Mouse (Mus musculus): ENCODE measurements around the gene Blvra. TPM values are rescaled to one million over a fixed set of nuclear protein-coding genes. Genes with fewer than 3 reads are reported as not detected.
"Not testable (repeated sequence)": the region's sequence is repeated elsewhere in the genome, so short reads cannot be mapped to it uniquely, and the experiment has no call there.

Gene Blvra
- polyA plus RNA-seq, 1 experiment from 2014 or later, result 23.5 TPM

DNA sequence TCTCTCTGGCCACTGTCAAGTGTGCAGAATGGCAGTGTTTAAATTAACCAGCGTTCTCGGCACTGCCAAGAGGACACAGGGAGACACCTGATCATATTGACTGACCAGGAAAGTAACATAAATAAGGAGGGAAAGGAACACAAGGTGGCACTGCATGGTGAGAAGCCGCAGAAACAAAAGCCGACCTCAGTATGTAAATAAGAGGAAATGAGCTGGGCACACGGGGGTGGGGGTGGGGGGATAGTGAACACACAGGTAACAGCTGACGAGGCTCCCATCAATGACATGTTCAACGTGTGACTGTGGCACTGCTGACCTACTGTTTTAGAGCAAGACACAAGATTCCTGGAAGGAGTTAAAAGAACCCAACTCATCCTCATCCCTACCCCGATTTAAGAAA, 60.9 kb downstream of the Blvra start:
- Histone ChIP-seq H3K4me3 (ENCODE audit: low read depth, low read length) (no peak overlapping the region), H3K36me3 (ENCODE audit: control insufficient read depth, insufficient read depth, low read length) (no peaks in the 10 kb centered on the region), H3K27ac (ENCODE audit: low read depth, low read length) (no peak overlapping the region), H3K27me3 (ENCODE audit: control insufficient read depth, insufficient read depth, low read length) (no peaks in the 10 kb centered on the region), H3K9ac (ENCODE audit: low read depth, low read length) (no peak overlapping the region), H3K4me1 (replicated peaks; ENCODE audit: control insufficient read depth, insufficient read depth, low read length) (peaks cover 3% of the 10 kb centered on the region), H3K9me3 (ENCODE audit: control insufficient read depth, low read length) (no peaks in the 10 kb centered on the region), H3K4me2 (replicated peaks; ENCODE audit: low read depth, low read length) (no peak overlapping the region)
- no peak for ATAC-seq (ENCODE audit: low FRiP score)
- DNase-seq (ENCODE audit: low spot score), result no peak
- 81% methylated on average over 8 of the region's 8 CpGs for WGBS

DNA sequence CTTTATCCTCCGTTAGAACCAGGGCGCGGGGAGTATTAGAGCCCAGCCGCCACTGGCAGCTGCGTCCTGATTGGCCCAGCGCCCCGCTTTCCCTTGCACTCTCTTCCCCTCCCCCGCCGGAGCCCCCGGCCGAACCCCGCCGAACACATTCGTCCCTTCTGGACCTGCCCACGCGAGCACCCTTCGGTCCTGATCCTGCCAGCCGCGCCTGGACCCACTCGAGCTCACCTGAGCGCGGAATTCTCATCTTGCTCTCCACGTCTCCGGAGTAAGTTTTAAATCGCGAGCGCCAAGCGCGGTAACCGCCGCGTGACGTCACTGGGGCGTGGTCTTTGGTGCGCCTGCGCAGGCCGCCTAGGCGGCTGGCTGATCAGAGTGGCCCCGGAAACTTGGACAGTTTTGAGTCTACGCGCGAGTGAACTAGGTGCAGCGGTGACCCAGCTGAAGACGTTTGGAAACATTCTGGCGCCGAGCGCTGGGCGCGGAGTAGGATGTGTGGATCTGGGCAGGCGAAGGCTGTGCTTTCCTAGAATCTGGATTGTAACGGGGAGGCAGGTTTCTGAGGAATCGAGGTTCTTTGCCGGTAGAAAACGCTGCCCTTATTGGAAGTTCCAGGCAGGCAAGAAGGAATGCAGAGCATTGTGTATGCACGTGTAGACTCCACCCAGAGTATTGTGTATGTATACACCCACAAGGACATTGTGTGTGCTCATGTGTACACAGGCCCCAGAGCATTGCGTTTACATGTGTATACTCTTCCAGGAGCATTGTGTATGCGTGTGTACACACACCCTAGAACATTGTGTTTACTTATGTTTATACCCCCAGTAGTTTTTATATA, 63.4 kb downstream of the Blvra start, which contains the start of gene Ncaph:
Ncaph (minus strand) TSS at position 334 of the 841 bp plus-strand sequence.
- Histone ChIP-seq H3K4me2 (replicated peaks; ENCODE audit: low read depth, low read length) (peak within 1 kb of the TSS; percentile 64), H3K36me3 (ENCODE audit: control insufficient read depth, insufficient read depth, low read length) (no peaks in the 10 kb centered on the region), H3K9me3 (ENCODE audit: control insufficient read depth, low read length) (no peaks in the 10 kb centered on the region), H3K9ac (ENCODE audit: low read depth, low read length) (peak within 1 kb of the TSS; percentile 42), H3K27me3 (ENCODE audit: control insufficient read depth, insufficient read depth, low read length) (no peaks in the 10 kb centered on the region), H3K4me3 (ENCODE audit: low read depth, low read length) (peak within 1 kb of the TSS; percentile 49), H3K4me1 (replicated peaks; ENCODE audit: control insufficient read depth, insufficient read depth, low read length) (peaks cover 3% of the 10 kb centered on the region), H3K27ac (ENCODE audit: low read depth, low read length) (peak within 1 kb of the TSS; percentile 6)
- ATAC-seq (ENCODE audit: low FRiP score) (peak; percentile 91), DNase-seq (ENCODE audit: low spot score) (peak; percentile 97)
- WGBS, result 2% methylated on average over 56 of the region's 57 CpGs

DNA sequence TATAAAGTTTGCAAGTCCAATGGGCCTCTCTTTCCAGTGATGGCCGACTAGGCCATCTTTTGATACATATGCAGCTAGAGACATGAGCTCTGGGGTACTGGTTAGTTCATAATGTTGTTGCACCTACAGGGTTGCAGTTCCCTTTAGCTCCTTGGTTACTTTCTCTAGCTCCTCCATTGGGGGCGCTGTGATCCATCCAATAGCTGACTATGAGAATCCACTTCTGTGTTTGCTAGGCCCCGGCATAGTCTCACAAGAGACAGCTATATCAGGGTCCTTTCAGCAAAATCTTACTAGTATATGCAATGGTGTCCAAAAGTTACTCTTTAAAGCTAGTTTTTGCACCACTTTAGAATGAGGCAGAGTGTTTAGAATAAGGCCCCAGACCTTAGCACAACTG, 64.8 kb downstream of the Blvra start:
- 36% methylated on average over 2 of the region's 3 CpGs for WGBS
- H3K27ac ChIP-seq (ENCODE audit: low read depth, low read length); H3K4me3 ChIP-seq (ENCODE audit: low read depth, low read length); H3K4me1 ChIP-seq (replicated peaks; ENCODE audit: control insufficient read depth, insufficient read depth, low read length); H3K9ac ChIP-seq (ENCODE audit: low read depth, low read length); ATAC-seq (ENCODE audit: low FRiP score); DNase-seq (ENCODE audit: low spot score); H3K36me3 ChIP-seq (ENCODE audit: control insufficient read depth, insufficient read depth, low read length); H3K9me3 ChIP-seq (ENCODE audit: control insufficient read depth, low read length); H3K27me3 ChIP-seq (ENCODE audit: control insufficient read depth, insufficient read depth, low read length); H3K4me2 ChIP-seq (replicated peaks; ENCODE audit: low read depth, low read length): not testable (repeated sequence)

DNA sequence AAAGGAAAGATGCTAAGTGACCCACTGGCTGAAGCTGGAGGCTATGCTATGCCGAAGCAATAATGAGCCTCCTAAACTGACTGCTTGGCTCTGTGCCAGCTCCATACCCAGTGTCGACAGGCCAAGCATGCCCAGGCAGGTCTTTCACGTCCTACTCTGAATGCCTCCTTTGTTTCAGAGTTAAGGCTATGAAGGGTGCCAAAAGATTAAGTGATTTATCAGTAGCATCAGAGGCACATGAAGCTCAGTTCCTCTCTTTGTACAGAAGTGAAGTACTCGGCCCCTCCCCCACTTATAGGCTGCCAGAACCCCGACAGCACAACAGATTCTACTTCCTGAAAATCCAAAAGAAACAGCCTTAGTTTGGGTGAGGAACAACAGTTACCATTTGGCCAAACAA, 66.5 kb downstream of the Blvra start:
- Histone ChIP-seq H3K9me3 (ENCODE audit: control insufficient read depth, low read length) (no peaks in the 10 kb centered on the region), H3K27me3 (ENCODE audit: control insufficient read depth, insufficient read depth, low read length) (no peaks in the 10 kb centered on the region), H3K4me2 (replicated peaks; ENCODE audit: low read depth, low read length) (no peak overlapping the region), H3K27ac (ENCODE audit: low read depth, low read length) (peak overlapping the region; percentile 42), H3K36me3 (ENCODE audit: control insufficient read depth, insufficient read depth, low read length) (no peaks in the 10 kb centered on the region), H3K9ac (ENCODE audit: low read depth, low read length) (no peak overlapping the region), H3K4me3 (ENCODE audit: low read depth, low read length) (no peak overlapping the region), H3K4me1 (replicated peaks; ENCODE audit: control insufficient read depth, insufficient read depth, low read length) (peaks cover 3% of the 10 kb centered on the region)
- ATAC-seq (ENCODE audit: low FRiP score) (peak; percentile 73), DNase-seq (ENCODE audit: low spot score) (peak; percentile 67)
- WGBS, result 31% methylated on average over 5 of the region's 5 CpGs

DNA sequence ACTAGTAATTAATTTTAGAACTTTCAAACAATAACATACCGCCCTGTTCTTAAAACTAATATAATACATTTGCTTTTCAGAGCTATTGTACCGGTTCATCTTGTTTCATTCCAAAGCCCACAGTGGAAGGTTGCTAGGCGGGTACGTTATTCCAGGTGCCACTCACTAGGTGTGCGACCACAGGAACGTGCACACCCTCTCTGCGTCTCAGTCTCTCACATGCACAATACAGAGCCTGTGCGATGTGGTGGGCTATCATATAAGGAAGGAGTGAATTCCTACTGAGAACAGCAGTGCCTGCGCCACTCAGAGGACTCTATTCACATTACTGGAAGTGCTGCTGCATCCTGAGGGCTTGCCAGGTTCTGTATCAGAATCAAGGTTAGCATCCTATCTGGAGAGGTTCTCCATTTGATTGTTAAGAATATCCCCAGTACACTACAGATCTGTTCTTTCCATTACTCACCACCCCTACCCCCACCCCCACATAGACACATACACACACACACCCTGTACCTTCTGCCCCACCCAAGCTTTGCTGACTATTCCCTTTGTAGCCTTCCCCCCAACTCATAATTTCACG, 67.5 kb downstream of the Blvra start:
- no peak for ATAC-seq (ENCODE audit: low FRiP score)
- no peak for DNase-seq (ENCODE audit: low spot score)
- H3K9ac ChIP-seq (ENCODE audit: low read depth, low read length), result no peak overlapping the region
- H3K4me3 ChIP-seq (ENCODE audit: low read depth, low read length), result no peak overlapping the region
- WGBS, result 87% methylated on average over 10 of the region's 10 CpGs
- H3K4me1 ChIP-seq (replicated peaks; ENCODE audit: control insufficient read depth, insufficient read depth, low read length), result no peaks in the 10 kb centered on the region; the same call in 1 of the 2 replicates
- H3K27me3 ChIP-seq (ENCODE audit: control insufficient read depth, insufficient read depth, low read length), result no peaks in the 10 kb centered on the region
- H3K4me2 ChIP-seq (replicated peaks; ENCODE audit: low read depth, low read length), result no peak overlapping the region
- no peaks in the 10 kb centered on the region for H3K36me3 ChIP-seq (ENCODE audit: control insufficient read depth, insufficient read depth, low read length)
- H3K27ac ChIP-seq (ENCODE audit: low read depth, low read length), result no peak overlapping the region
- no peaks in the 10 kb centered on the region for H3K9me3 ChIP-seq (ENCODE audit: control insufficient read depth, low read length)

DNA sequence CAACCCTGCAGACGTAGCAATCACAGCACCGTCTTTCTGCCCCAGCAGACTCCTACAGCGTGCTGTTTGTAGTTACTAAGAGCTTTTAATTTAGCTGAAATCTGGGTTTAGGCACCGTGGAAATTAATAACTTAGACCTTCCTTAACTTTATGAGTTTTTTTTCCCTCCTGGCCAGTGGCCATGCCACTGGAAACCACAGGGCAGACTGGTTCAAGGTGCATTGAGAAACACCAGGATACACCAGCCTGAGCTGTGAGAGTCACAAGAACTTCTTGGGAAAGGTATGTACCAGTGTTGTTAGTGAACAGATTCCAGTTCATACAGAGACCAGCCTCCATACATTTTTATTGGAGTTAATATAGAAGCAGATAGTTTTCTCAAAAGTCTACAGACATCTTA, 68.0 kb downstream of the Blvra start:
- no peaks in the 10 kb centered on the region for H3K9me3 ChIP-seq (ENCODE audit: control insufficient read depth, low read length)
- no peaks in the 10 kb centered on the region for H3K36me3 ChIP-seq (ENCODE audit: control insufficient read depth, insufficient read depth, low read length)
- DNase-seq (ENCODE audit: low spot score), result no peak
- ATAC-seq (ENCODE audit: low FRiP score), result no peak
- no peak overlapping the region for H3K9ac ChIP-seq (ENCODE audit: low read depth, low read length)
- no peak overlapping the region for H3K4me3 ChIP-seq (ENCODE audit: low read depth, low read length)
- H3K4me1 ChIP-seq (replicated peaks; ENCODE audit: control insufficient read depth, insufficient read depth, low read length), result no peaks in the 10 kb centered on the region; the same call in 1 of the 2 replicates
- 96% methylated on average over 4 of the region's 4 CpGs for WGBS
- no peaks in the 10 kb centered on the region for H3K27me3 ChIP-seq (ENCODE audit: control insufficient read depth, insufficient read depth, low read length)
- no peak overlapping the region for H3K27ac ChIP-seq (ENCODE audit: low read depth, low read length)
- H3K4me2 ChIP-seq (replicated peaks; ENCODE audit: low read depth, low read length), result no peak overlapping the region

DNA sequence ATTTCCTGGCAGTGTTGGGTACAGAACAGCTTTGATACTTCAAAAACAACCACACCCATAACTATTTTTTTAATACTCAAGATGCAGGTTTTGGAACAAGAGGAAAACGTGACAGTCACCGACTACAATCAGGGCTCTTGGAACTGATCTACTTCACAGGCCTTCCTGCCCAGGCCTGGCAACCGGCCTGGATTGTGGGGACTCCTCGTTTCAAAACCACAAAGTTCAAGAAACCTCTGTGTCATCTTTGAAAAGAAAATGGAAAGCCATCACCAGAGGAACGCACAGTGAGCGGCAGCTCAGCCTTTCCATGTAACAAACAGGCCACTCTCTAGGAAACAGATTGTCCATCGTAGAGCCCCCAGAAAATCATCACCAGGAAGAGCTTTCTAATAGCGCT, 68.6 kb downstream of the Blvra start:
- ATAC-seq (ENCODE audit: low FRiP score) (no peak), DNase-seq (ENCODE audit: low spot score) (no peak)
- no peak overlapping the region for H3K4me2 ChIP-seq (replicated peaks; ENCODE audit: low read depth, low read length)
- no peaks in the 10 kb centered on the region; the same call in 1 of the 2 replicates for H3K4me1 ChIP-seq (replicated peaks; ENCODE audit: control insufficient read depth, insufficient read depth, low read length)
- no peak overlapping the region for H3K27ac ChIP-seq (ENCODE audit: low read depth, low read length)
- WGBS, result 95% methylated on average over 8 of the region's 8 CpGs
- H3K4me3 ChIP-seq (ENCODE audit: low read depth, low read length), result no peak overlapping the region
- H3K27me3 ChIP-seq (ENCODE audit: control insufficient read depth, insufficient read depth, low read length), result no peaks in the 10 kb centered on the region
- H3K36me3 ChIP-seq (ENCODE audit: control insufficient read depth, insufficient read depth, low read length), result no peaks in the 10 kb centered on the region
- H3K9ac ChIP-seq (ENCODE audit: low read depth, low read length), result no peak overlapping the region
- H3K9me3 ChIP-seq (ENCODE audit: control insufficient read depth, low read length), result no peaks in the 10 kb centered on the region

DNA sequence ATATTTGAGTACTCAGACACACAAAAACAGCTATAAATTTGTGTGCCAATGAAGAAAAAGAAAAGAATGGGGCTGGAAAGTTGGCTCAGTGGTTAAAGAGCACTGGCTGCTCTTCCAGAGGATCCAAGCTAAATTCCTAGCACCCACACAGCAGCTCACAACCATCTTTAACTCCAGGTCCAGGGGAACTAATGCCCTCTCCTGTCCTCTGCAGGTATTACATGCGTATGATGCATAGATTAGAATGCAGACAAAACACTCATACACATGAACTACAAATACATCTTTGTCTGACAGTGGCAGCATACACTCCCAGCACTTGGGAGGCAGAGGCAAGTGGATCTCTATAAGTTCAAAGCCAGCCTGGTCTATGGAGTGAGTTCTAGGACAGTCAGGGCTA, 69.1 kb downstream of the Blvra start:
- no peak for ATAC-seq (ENCODE audit: low FRiP score)
- Histone ChIP-seq H3K4me3 (ENCODE audit: low read depth, low read length) (no peak overlapping the region), H3K36me3 (ENCODE audit: control insufficient read depth, insufficient read depth, low read length) (no peaks in the 10 kb centered on the region), H3K4me2 (replicated peaks; ENCODE audit: low read depth, low read length) (no peak overlapping the region), H3K4me1 (replicated peaks; ENCODE audit: control insufficient read depth, insufficient read depth, low read length) (no peaks in the 10 kb centered on the region; the same call in 1 of the 2 replicates), H3K9ac (ENCODE audit: low read depth, low read length) (no peak overlapping the region), H3K27ac (ENCODE audit: low read depth, low read length) (no peak overlapping the region), H3K9me3 (ENCODE audit: control insufficient read depth, low read length) (no peaks in the 10 kb centered on the region), H3K27me3 (ENCODE audit: control insufficient read depth, insufficient read depth, low read length) (no peaks in the 10 kb centered on the region)
- 92% methylated on average over 1 of the region's 1 CpGs for WGBS
- no peak for DNase-seq (ENCODE audit: low spot score)

DNA sequence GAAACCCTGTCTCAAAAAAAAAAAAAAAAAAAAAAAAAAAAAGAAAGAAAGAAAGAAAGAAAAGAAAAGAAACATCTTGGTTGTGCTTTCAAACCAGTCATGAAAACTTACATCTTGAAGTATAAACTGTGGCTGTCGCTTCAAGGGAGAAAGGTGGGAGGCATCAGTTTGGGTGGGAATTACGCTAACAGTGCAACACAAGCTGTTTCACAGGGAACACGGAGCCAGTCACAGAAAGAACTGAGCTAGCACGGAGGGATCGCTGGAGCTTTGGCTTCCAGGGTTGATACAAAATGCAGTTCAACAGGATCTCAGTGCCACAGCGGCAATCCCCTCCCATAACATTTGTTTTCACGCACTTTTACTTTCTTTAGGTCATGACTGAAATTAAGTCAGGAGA, 69.5 kb downstream of the Blvra start:
- Histone ChIP-seq H3K27me3 (ENCODE audit: control insufficient read depth, insufficient read depth, low read length) (no peaks in the 10 kb centered on the region), H3K9me3 (ENCODE audit: control insufficient read depth, low read length) (no peaks in the 10 kb centered on the region), H3K4me2 (replicated peaks; ENCODE audit: low read depth, low read length) (no peak overlapping the region), H3K4me3 (ENCODE audit: low read depth, low read length) (no peak overlapping the region), H3K36me3 (ENCODE audit: control insufficient read depth, insufficient read depth, low read length) (no peaks in the 10 kb centered on the region), H3K27ac (ENCODE audit: low read depth, low read length) (no peak overlapping the region), H3K4me1 (replicated peaks; ENCODE audit: control insufficient read depth, insufficient read depth, low read length) (no peaks in the 10 kb centered on the region; the same call in 1 of the 2 replicates), H3K9ac (ENCODE audit: low read depth, low read length) (no peak overlapping the region)
- ATAC-seq (ENCODE audit: low FRiP score) (no peak), DNase-seq (ENCODE audit: low spot score) (no peak)
- WGBS, result 95% methylated on average over 7 of the region's 7 CpGs
